Mouse (Mus musculus): ENCODE data around the gene Ski.

GRCm38 (mm10) chr4:155176210-155176609 is 46.2 kb downstream of the Ski start:
- no peak for TF ChIP-seq CTCF (conservative IDR thresholded peaks at IDR 0.05; ENCODE audit: low read length)
- TF ChIP-seq NANOG (IDR thresholded peaks at IDR 0.05; ENCODE audit: borderline replicate concordance, low read length), result no peak

Measured in E14TG2a.4 (cell line).